Mouse (Mus musculus) testis, adult 2 months (tissue): ENCODE measurements around the gene Gm17416.

Experiments used
- CTCF ChIP-seq: fragments of 200-500 bp; IDR thresholded peaks from 2 replicates; pipeline ENCODE4 v1.5.1; 2012; ENCODE audit warnings: low read depth, mild to moderate bottlenecking, inconsistent platforms, low read length, moderate library complexity; ENCODE audit not compliant: control insufficient read depth, insufficient read depth, insufficient replicate concordance
- POLR2A ChIP-seq: fragments of 200-500 bp; IDR thresholded peaks from 2 replicates; pipeline ENCODE4 v1.6.1; 2012; ENCODE audit warnings: low read depth, mild to moderate bottlenecking, inconsistent platforms, low read length, moderate library complexity; ENCODE audit not compliant: control insufficient read depth

GRCm38 (mm10) chr2:152615563-152615962, 46.4 kb downstream of the Gm17416 start:
- TF ChIP-seq CTCF: peak; percentile 57; the same call in 1 of the 2 replicates
- no peak for TF ChIP-seq POLR2A
